Mouse (Mus musculus) liver, adult 2 months (tissue): ENCODE data around the gene Lysmd3.

ENCODE experiments used
- CTCF ChIP-seq: fragments of 200-500 bp; IDR thresholded peaks from 2 replicates; pipeline ENCODE4 v1.5.1; 2011; ENCODE audit warnings: low read depth, low read length, control low read depth
- POLR2A ChIP-seq: fragments of 200-500 bp; IDR thresholded peaks from 2 replicates; pipeline ENCODE4 v1.6.1; 2011; ENCODE audit warnings: low read length, control low read depth; ENCODE audit not compliant: insufficient read depth; ENCODE audit errors: extremely low read depth

DNA sequence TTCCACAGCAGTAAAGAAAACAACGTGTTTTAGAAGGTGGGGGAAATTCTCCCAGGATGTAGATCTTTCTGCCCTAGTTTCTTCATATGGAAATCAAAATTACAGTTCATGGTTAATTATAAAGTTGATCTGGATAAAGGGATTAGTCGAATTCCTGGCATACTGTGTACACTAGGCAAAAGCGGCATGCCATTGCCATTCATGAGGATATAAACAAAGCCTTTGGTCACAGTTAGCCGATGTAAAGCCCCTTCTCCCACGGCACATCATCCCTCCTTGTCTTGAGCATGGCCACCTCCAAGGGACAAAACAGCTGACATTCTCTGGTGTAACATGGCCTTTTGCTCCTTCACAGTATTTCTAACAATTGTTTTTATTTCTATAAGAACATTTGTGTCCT is 26.9 kb upstream of the Lysmd3 start:
- TF ChIP-seq POLR2A (no peak), CTCF (no peak)
